Comparison of ENCODE assay signal across 20 mouse cellular contexts in the genomic region with DNA sequence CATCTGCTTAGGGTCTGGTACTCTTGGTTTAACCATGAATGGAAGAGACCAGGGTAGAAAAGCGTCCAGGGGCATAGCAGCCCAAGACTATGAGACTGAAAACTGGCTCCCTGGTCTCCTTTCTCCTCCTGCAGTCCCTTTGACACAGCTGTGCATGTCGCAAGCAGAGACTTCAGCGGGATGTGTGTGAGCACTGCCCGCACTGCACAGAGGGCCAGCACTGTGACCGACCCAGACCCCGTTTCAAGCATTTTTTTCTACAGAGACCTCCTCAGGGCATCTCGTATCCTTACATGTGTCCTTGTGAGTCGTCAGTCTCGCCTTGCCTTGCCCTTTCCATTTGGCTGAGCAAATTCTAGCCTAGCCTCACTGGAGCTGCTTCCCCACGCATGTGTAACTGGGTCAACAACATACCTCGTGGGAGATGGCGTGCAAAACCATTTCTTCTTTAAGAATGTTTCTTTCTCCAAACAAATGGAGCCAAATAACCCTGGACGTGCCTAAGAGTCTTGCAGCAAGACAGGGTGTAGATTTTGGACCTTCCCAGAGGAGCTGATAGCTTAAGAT.
DNase-seq lines count a peak whose midpoint lies in the region; ATAC-seq and TF ChIP-seq lines count a peak whose summit lies in the region.
"Had no signal": no experiment of that assay in that cellular context is flagged by ENCODE, and none has a peak within 500 bp of the region (broad histone marks: within the 10 kb centered on the region; RNA-seq: fewer than 3 reads in every experiment).

No protein-coding gene starts in this region.

- no peaks in the 10 kb centered on the region for H3K27me3 ChIP-seq in intestine, embryonic 14.5 days (replicated peaks; ENCODE audit: control insufficient read depth, insufficient read depth, low read length)
- no peaks in the 10 kb centered on the region for H3K27me3 ChIP-seq in intestine, postnatal 0 days (replicated peaks; ENCODE audit: control insufficient read depth, insufficient read depth, low read length)
- no peaks in the 10 kb centered on the region for H3K27me3 ChIP-seq in hindbrain, postnatal 0 days (ENCODE audit: insufficient read depth, low read length)
- H3K27me3 ChIP-seq in embryonic facial prominence, embryonic 10.5 days (replicated peaks; ENCODE audit: low read depth, poor library complexity, severe bottlenecking) = no peaks in the 10 kb centered on the region
- H3K27me3 ChIP-seq: CH12.LX; limb, embryonic 12.5 days; neural tube, embryonic 12.5 days had no signal

- WGBS in intestine, embryonic 14.5 days = 75% methylated on average over 13 of the region's 13 CpGs
- WGBS in intestine, postnatal 0 days = 75% methylated on average over 13 of the region's 13 CpGs
- 72% methylated on average over 13 of the region's 13 CpGs for WGBS in hindbrain, postnatal 0 days
- 59% methylated on average over 13 of the region's 13 CpGs for WGBS in embryonic facial prominence, embryonic 10.5 days

- H3K9ac ChIP-seq in intestine, embryonic 14.5 days (ENCODE audit: low read length) = no peak overlapping the region
- H3K9ac ChIP-seq in intestine, postnatal 0 days (ENCODE audit: low read depth, low read length) = no peak overlapping the region
- H3K9ac ChIP-seq in hindbrain, postnatal 0 days (replicated peaks; ENCODE audit: low read length) = no peak overlapping the region
- H3K9ac ChIP-seq: limb, embryonic 12.5 days; liver, embryonic 14.5 days; neural tube, embryonic 12.5 days had no signal

- no peaks in the 10 kb centered on the region for H3K36me3 ChIP-seq in intestine, embryonic 14.5 days (ENCODE audit: control insufficient read depth, insufficient read depth, low read length)
- H3K36me3 ChIP-seq in intestine, postnatal 0 days (ENCODE audit: control insufficient read depth, insufficient read depth) = no peaks in the 10 kb centered on the region
- H3K36me3 ChIP-seq in hindbrain, postnatal 0 days (ENCODE audit: insufficient read depth, low read length) = no peaks in the 10 kb centered on the region
- H3K36me3 ChIP-seq in embryonic facial prominence, embryonic 10.5 days (replicated peaks) = no peaks in the 10 kb centered on the region
- H3K36me3 ChIP-seq: hindbrain, embryonic 10.5 days; limb, embryonic 12.5 days; neural tube, embryonic 12.5 days had no signal

- TF ChIP-seq CTCF in intestine, postnatal 0 days (IDR thresholded peaks at IDR 0.05; ENCODE audit: low read depth) = no peak
- no peak for TF ChIP-seq CTCF in hindbrain, postnatal 0 days (IDR thresholded peaks at IDR 0.05; ENCODE audit: low read depth)

- no peaks in the 10 kb centered on the region for H3K9me3 ChIP-seq in intestine, embryonic 14.5 days (ENCODE audit: control insufficient read depth, low read length)
- no peaks in the 10 kb centered on the region for H3K9me3 ChIP-seq in intestine, postnatal 0 days (ENCODE audit: control insufficient read depth)
- no peaks in the 10 kb centered on the region for H3K9me3 ChIP-seq in hindbrain, postnatal 0 days (ENCODE audit: low read length)
- no peaks in the 10 kb centered on the region for H3K9me3 ChIP-seq in embryonic facial prominence, embryonic 10.5 days
- H3K9me3 ChIP-seq: hindbrain, embryonic 10.5 days; limb, embryonic 12.5 days; neural tube, embryonic 12.5 days had no signal

- no peak overlapping the region for H3K27ac ChIP-seq in intestine, embryonic 14.5 days (ENCODE audit: low read depth)
- no peak overlapping the region for H3K27ac ChIP-seq in intestine, postnatal 0 days (ENCODE audit: low read depth, low read length)
- H3K27ac ChIP-seq in hindbrain, postnatal 0 days = no peak overlapping the region
- no peak overlapping the region for H3K27ac ChIP-seq in embryonic facial prominence, embryonic 10.5 days (replicated peaks)
- H3K27ac ChIP-seq: hindbrain, embryonic 10.5 days; layer of hippocampus, adult 2 months; limb, embryonic 12.5 days; liver, embryonic 14.5 days; neural tube, embryonic 12.5 days had no signal

- no peak for ATAC-seq in intestine, embryonic 14.5 days (replicated peaks; ENCODE audit: low FRiP score, low TSS enrichment, low read depth)
- no peak for ATAC-seq in intestine, postnatal 0 days
- ATAC-seq in hindbrain, postnatal 0 days = no peak
- ATAC-seq: forebrain, embryonic 14.5 days had no signal

- no peak overlapping the region for H3K4me3 ChIP-seq in intestine, embryonic 14.5 days (ENCODE audit: low read depth, low read length)
- H3K4me3 ChIP-seq in intestine, postnatal 0 days (ENCODE audit: low read depth, low read length) = no peak overlapping the region
- H3K4me3 ChIP-seq in hindbrain, postnatal 0 days (ENCODE audit: low read length) = no peak overlapping the region
- H3K4me3 ChIP-seq in embryonic facial prominence, embryonic 10.5 days = no peak overlapping the region
- H3K4me3 ChIP-seq: erythroblast, embryonic 14.5 days; hindbrain, embryonic 10.5 days; layer of hippocampus, adult 2 months; limb, embryonic 12.5 days; neural tube, embryonic 12.5 days had no signal

- no peaks in the 10 kb centered on the region for H3K4me1 ChIP-seq in intestine, embryonic 14.5 days (replicated peaks; ENCODE audit: control insufficient read depth, insufficient read depth, low read length)
- H3K4me1 ChIP-seq in intestine, postnatal 0 days (replicated peaks; ENCODE audit: control insufficient read depth, insufficient read depth, low read length) = no peaks in the 10 kb centered on the region
- no peaks in the 10 kb centered on the region for H3K4me1 ChIP-seq in hindbrain, postnatal 0 days (ENCODE audit: insufficient read depth, low read length)
- H3K4me1 ChIP-seq in embryonic facial prominence, embryonic 10.5 days = peaks cover 15% of the 10 kb centered on the region; the same call in 1 of the 2 replicates
- H3K4me1 ChIP-seq: hindbrain, embryonic 10.5 days; limb, embryonic 12.5 days; neural tube, embryonic 12.5 days had no signal

- DNase-seq in adrenal gland, postnatal 10 days = peak; percentile 48
- DNase-seq in adrenal gland, adult 8-10 months = no peak
- peak; percentile 46 for DNase-seq in intestine, embryonic 14.5 days (ENCODE audit: low spot score)
- DNase-seq in kidney, adult 8-10 months = peak; percentile 37 to 40
- peak; percentile 38 to 39 for DNase-seq in kidney, postnatal 36 days
- DNase-seq in hindbrain, postnatal 0 days (ENCODE audit: low spot score) = no peak
- no peak for DNase-seq in embryonic facial prominence, embryonic 10.5 days (ENCODE audit: low spot score)
- DNase-seq: cerebellum, postnatal 25 days; lung, postnatal 14 days; right cerebral cortex, postnatal 25 days; thymus, postnatal 14 days had no signal

- no peak overlapping the region for H3K4me2 ChIP-seq in intestine, embryonic 14.5 days (ENCODE audit: low read length)
- H3K4me2 ChIP-seq in intestine, postnatal 0 days (replicated peaks; ENCODE audit: low read depth) = no peak overlapping the region
- no peak overlapping the region for H3K4me2 ChIP-seq in hindbrain, postnatal 0 days (ENCODE audit: low read depth, low read length)
- H3K4me2 ChIP-seq: limb, embryonic 12.5 days; neural tube, embryonic 12.5 days had no signal

Comparison
In these comparisons a context has a peak if more than half of its experiments do, and no peak if none do; other contexts are left out.
1. DNase-seq: peak in adrenal gland, postnatal 10 days (single experiment), intestine, embryonic 14.5 days (single experiment), kidney, adult 8-10 months (2 of 2) and kidney, postnatal 36 days (2 of 2); none in adrenal gland, adult 8-10 months (single experiment), hindbrain, postnatal 0 days (single experiment) and embryonic facial prominence, embryonic 10.5 days (single experiment).